Mouse (Mus musculus) heart, postnatal 0 days (tissue): ENCODE measurements at regions not wholly inside any gene's neighbourhood (a gene's known extent, or its start where the extent isn't known, plus 50 kb on each side); places are given as distances from the start of the nearest gene placed in this dataset.

Source experiments
- CTCF ChIP-seq: IDR thresholded peaks from 2 replicates; pipeline ENCODE4 v1.5.1; 2016; ENCODE audit warnings: antibody characterized with exemption, control low read depth, low read depth
- EP300 ChIP-seq: IDR thresholded peaks from 2 replicates; pipeline ENCODE4 v1.6.1; 2016; ENCODE audit warnings: antibody characterized with exemption, low read depth

DNA sequence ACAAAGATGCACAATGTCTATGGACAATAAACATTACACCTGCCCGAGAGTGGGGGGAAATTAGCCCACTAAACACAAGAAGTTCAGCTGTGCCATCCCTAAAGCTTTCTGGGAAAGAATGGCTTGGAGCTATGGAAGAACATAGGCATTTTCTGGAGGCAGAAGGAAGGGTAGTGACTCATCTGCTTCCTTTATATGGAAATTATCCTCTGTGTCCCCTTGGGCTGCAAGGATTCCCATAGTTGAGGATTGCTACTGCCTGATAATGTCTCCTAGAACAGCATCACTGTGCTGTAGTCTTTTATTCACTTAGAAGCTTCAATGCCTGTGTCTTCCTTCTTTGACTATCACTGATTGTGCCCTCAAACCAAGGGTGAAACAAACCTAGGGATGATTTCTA lies 157.3 kb upstream of the Rnd3 start:
- TF ChIP-seq CTCF (no peak), EP300 (no peak)
